Mouse (Mus musculus): Measurements from ENCODE around the gene Zc3h14. TPM values are rescaled to one million over a fixed set of nuclear protein-coding genes. Genes with fewer than 3 reads are reported as not detected.

The Zc3h14 gene
- polyA plus RNA-seq, 1 experiment from 2014 or later = 135 TPM

DNA sequence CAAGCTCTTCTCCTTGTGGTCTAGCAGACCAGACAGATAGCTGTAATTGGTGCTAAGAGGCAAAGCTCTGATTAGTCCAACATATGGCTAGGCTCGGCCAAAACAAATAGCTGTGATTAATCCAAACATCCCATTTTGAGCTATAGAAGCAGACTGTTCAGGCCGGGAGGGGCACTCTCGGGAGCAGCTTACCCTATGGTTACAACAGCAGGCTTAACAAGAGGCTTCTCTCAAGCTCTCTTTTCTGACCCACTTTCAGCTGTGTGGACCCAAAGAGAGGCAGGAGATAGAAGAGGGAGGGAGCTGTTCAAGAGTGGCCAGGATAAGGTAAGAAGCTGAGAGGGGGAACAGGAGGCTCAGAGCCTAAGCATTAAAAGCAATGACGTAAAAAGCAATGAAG, 1.1 kb upstream of the Zc3h14 start:
- Histone ChIP-seq H3K4me2 (no peak overlapping the region), H3K9me3 (no peaks in the 10 kb centered on the region), H3K9ac (no peak overlapping the region), H3K4me3 (no peak overlapping the region), H3K4me1 (peaks cover 22% of the 10 kb centered on the region), H3K27ac (no peak overlapping the region), H3K27me3 (no peaks in the 10 kb centered on the region), H3K36me3 (no peaks in the 10 kb centered on the region)
- 51% methylated on average over 4 of the region's 4 CpGs for WGBS
- ATAC-seq (ENCODE audit: insufficient number of reproducible peaks, insufficient read depth, low FRiP score, low TSS enrichment, low read depth) = no peak

DNA sequence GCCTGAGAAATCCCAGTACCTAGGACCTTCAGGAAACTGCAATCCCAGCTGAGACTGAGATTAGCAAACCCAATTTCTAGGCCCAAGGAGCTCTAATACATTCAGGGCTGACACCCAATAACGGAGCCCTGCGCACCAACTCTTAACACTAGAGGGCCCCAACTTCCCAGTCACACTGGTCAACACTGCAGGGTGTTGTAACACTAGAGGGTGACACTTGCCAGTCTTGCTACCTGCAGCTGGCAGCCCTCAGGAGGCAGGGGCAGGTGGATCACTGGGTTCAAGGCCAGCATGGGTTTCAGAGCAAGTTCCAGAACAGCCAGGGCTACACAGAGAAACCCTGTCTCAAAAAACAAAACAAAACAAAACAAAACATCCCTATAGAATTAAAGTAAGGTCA, 633 bp upstream of the Zc3h14 start:
- no peak overlapping the region for H3K9ac ChIP-seq
- no peak for ATAC-seq (ENCODE audit: insufficient number of reproducible peaks, insufficient read depth, low FRiP score, low TSS enrichment, low read depth)
- H3K4me1 ChIP-seq = peaks cover 24% of the 10 kb centered on the region
- H3K4me3 ChIP-seq = no peak overlapping the region
- no peaks in the 10 kb centered on the region for H3K9me3 ChIP-seq
- WGBS = 13% methylated on average over 2 of the region's 2 CpGs
- H3K27ac ChIP-seq = no peak overlapping the region
- no peaks in the 10 kb centered on the region for H3K36me3 ChIP-seq
- no peaks in the 10 kb centered on the region for H3K27me3 ChIP-seq
- no peak overlapping the region for H3K4me2 ChIP-seq

DNA sequence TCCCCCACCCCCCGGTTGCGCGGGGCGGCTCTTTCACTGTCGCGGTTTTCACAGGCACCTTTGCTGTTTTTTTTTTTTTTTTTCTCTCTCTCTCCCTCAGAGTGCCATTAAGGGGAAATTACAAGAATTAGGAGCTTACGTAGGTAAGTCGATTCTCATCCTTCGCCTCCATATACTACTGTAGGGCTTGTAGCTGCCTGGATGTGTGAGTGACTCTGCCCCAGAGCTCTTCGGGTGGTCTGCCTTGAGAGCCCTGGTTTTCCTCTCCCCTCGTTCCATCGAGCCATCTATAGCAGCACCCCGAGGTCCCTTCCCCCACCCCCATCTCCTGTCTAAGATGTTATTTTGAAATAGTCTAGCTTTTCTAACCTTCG, 603 bp downstream of the Zc3h14 start:
- H3K4me1 ChIP-seq = peaks cover 27% of the 10 kb centered on the region
- H3K4me2 ChIP-seq = peak overlapping the region; percentile 61
- under 1% methylated on average over 12 of the region's 14 CpGs for WGBS
- no peaks in the 10 kb centered on the region for H3K36me3 ChIP-seq
- H3K9me3 ChIP-seq = no peaks in the 10 kb centered on the region
- H3K27ac ChIP-seq = peak overlapping the region; percentile 92
- no peak for ATAC-seq (ENCODE audit: insufficient number of reproducible peaks, insufficient read depth, low FRiP score, low TSS enrichment, low read depth)
- no peaks in the 10 kb centered on the region for H3K27me3 ChIP-seq
- H3K4me3 ChIP-seq = peak overlapping the region; percentile 92
- peak overlapping the region; percentile 95 for H3K9ac ChIP-seq

DNA sequence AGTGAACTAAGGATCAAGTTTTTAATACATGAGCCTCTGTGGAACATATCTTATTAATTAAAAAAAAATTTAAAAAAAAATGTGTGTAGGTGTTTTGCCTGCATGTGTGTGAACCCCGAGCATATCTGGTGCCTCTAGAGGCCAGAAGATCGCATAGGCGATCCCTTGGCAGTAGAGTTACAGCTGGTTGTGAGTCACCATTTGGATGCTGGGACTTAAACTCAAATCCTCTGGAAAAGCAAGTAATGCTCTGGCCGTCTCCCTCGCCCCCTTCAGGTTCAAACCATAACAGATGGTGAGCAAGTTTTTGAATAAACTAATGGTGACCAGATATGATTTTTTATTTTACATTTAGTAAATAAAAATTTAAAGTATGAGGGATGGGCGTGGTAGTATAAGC, 10.9 kb downstream of the Zc3h14 start:
- ATAC-seq (ENCODE audit: insufficient number of reproducible peaks, insufficient read depth, low FRiP score, low TSS enrichment, low read depth) = no peak

DNA sequence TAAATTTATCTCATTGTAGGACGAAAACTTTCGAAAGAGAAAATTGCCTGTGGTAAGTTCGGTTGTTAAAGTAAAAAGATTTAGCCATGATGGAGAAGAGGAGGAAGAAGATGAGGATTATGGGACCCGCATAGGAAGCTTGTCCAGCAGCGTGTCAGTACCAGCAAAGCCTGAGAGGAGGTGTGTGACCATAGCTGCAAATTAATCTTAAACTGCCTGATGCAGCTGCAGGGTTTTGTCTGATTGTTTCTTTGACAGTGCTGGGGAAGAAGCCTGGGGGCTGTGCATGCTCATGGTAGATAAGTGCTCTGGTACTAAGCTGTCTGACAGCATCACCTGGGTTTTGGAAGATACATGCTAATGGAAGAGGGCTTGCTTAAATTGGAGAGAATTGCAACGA, 12.9 kb downstream of the Zc3h14 start:
- Histone ChIP-seq H3K4me1 (no peaks in the 10 kb centered on the region), H3K4me3 (no peak overlapping the region), H3K27me3 (no peaks in the 10 kb centered on the region), H3K27ac (no peak overlapping the region), H3K4me2 (no peak overlapping the region), H3K9me3 (no peaks in the 10 kb centered on the region), H3K9ac (no peak overlapping the region), H3K36me3 (peaks cover 75% of the 10 kb centered on the region)
- 92% methylated on average over 6 of the region's 6 CpGs for WGBS
- ATAC-seq (ENCODE audit: insufficient number of reproducible peaks, insufficient read depth, low FRiP score, low TSS enrichment, low read depth) = no peak

More for the DNA sequence above, 10.9 kb downstream of the Zc3h14 start:
- Histone ChIP-seq H3K4me3 (no peak overlapping the region), H3K4me1 (no peaks in the 10 kb centered on the region), H3K9ac (no peak overlapping the region), H3K9me3 (no peaks in the 10 kb centered on the region), H3K36me3 (peaks cover 74% of the 10 kb centered on the region), H3K27ac (no peak overlapping the region), H3K27me3 (no peaks in the 10 kb centered on the region), H3K4me2 (no peak overlapping the region)
- WGBS = 83% methylated on average over 6 of the region's 6 CpGs

DNA sequence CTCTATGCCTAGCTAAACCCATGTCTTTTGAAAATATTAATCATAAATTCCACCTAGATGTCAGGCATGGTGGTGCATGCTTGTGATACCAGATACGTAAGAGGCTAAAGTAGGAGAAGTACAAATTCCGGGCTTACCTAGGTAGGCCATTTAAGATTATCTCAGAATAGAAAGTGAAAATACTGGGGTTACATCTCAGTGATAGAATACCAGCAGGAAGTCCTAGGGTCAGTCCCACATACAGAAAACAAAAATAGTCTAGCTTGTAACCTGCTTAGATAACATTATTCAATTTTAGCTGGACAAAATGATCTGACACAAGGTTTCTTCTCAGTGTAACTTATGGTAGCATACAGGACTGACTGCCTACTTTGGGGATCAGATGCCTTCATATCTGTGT, 19.5 kb downstream of the Zc3h14 start:
- Histone ChIP-seq H3K4me3 (no peak overlapping the region), H3K27ac (no peak overlapping the region), H3K27me3 (no peaks in the 10 kb centered on the region), H3K9ac (no peak overlapping the region), H3K4me2 (no peak overlapping the region), H3K9me3 (no peaks in the 10 kb centered on the region), H3K4me1 (no peaks in the 10 kb centered on the region), H3K36me3 (peaks cover 89% of the 10 kb centered on the region)
- 95% methylated on average over 2 of the region's 2 CpGs for WGBS
- no peak for ATAC-seq (ENCODE audit: insufficient number of reproducible peaks, insufficient read depth, low FRiP score, low TSS enrichment, low read depth)

DNA sequence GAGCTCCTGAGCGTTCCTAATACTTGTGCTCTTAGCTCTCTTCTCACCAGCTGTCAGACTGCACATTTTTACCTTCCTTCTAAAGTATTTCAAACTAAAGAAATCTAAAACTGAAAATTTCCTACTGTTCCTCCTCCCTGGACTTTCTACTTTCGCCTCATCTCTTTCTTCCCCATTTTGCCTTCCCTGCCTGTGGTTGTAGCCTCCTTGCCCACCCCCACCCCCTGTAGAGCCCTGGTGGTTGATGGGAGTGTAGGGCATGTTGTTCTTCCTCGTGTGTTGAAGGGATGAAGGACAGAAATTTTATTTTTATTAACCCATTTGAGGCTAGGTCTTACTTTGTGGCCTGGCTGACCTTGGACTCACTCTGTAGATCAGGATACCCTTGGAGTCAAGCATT, 30.7 kb downstream of the Zc3h14 start:
- peaks cover 83% of the 10 kb centered on the region for H3K36me3 ChIP-seq
- no peaks in the 10 kb centered on the region for H3K9me3 ChIP-seq
- no peak overlapping the region for H3K27ac ChIP-seq
- ATAC-seq (ENCODE audit: insufficient number of reproducible peaks, insufficient read depth, low FRiP score, low TSS enrichment, low read depth) = no peak
- 78% methylated on average over 3 of the region's 3 CpGs for WGBS
- no peak overlapping the region for H3K4me2 ChIP-seq
- H3K27me3 ChIP-seq = no peaks in the 10 kb centered on the region
- H3K4me1 ChIP-seq = no peaks in the 10 kb centered on the region
- no peak overlapping the region for H3K9ac ChIP-seq
- no peak overlapping the region for H3K4me3 ChIP-seq

DNA sequence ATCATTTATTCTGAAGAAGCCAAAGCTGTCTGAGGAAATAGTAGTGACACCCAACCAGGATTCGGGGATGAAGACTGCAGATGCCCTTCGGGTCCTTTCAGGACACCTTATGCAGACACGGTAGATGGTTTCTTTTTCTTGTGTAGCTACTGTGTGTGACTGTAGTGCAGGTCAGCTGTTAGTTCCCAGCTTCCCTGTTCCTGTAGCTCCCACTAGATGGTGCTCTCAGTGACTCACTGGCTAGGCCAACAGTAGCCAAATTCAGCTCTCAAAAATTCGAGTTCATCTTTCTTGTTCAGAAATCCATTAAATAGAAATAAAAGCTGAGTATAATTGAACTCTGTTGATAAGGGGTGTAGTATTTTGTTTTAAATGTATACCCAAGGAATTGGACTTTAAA, 32.4 kb downstream of the Zc3h14 start:
- ATAC-seq (ENCODE audit: insufficient number of reproducible peaks, insufficient read depth, low FRiP score, low TSS enrichment, low read depth) = no peak
- Histone ChIP-seq H3K9me3 (no peaks in the 10 kb centered on the region), H3K36me3 (peaks cover 85% of the 10 kb centered on the region), H3K4me3 (no peak overlapping the region), H3K4me1 (no peaks in the 10 kb centered on the region), H3K27ac (no peak overlapping the region), H3K9ac (no peak overlapping the region), H3K4me2 (no peak overlapping the region), H3K27me3 (no peaks in the 10 kb centered on the region)
- 83% methylated on average over 4 of the region's 4 CpGs for WGBS

DNA sequence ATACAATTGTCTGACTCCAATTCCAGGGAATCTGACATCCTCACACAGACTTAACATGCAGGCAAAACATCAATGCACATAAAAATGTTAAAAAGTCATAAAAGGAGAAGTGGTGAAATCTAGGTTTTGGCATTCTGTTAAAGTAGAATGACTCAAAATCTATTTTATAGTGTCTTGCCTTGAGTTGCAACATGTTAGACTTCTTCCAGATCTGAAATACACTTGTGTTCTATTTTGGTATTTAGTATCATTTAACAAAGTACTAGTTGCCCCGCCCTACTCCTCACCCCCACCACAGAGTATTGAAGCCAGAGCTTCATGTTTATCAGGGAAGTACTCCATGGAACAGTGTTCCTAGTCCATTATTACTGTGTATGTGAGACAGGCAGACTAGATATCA, 37.5 kb downstream of the Zc3h14 start:
- no peak overlapping the region for H3K4me3 ChIP-seq
- no peak overlapping the region for H3K9ac ChIP-seq
- no peak overlapping the region for H3K4me2 ChIP-seq
- H3K36me3 ChIP-seq = peaks cover 80% of the 10 kb centered on the region
- 97% methylated on average over 1 of the region's 1 CpGs for WGBS
- H3K27ac ChIP-seq = no peak overlapping the region
- no peaks in the 10 kb centered on the region for H3K27me3 ChIP-seq
- ATAC-seq (ENCODE audit: insufficient number of reproducible peaks, insufficient read depth, low FRiP score, low TSS enrichment, low read depth) = no peak
- H3K9me3 ChIP-seq = no peaks in the 10 kb centered on the region
- no peaks in the 10 kb centered on the region for H3K4me1 ChIP-seq

DNA sequence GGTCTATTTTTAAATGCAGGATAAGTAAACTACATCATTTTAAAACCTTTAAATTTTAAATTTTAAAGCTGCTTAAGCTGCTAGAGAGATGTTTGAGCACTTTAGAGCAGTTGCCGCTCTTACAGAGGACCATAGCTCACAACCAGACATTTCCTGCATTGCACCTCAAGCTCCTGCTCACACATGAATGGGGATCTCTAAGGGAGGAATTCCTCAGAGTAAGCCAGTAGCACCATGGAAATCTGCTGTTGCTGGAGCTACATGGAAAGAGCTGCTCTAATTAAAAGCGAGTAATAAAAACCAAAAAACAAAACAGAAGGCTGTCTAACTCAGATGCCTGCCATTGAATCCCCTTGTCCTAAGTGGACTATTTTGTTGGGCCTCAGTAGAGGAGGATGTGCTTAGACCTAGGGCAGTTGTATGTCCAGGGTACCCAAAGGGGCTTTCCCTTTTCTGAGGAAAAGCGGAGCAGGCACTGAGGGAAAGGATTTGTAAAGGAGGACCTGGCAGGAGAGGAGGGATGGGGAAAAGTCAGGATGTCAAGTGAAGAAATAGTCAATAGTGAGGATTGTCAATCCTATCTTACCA, 49.1 kb downstream of the Zc3h14 start:
- Histone ChIP-seq H3K9me3 (no peaks in the 10 kb centered on the region), H3K4me3 (no peak overlapping the region), H3K4me2 (no peak overlapping the region), H3K27me3 (no peaks in the 10 kb centered on the region), H3K9ac (no peak overlapping the region), H3K36me3 (peaks cover 36% of the 10 kb centered on the region), H3K4me1 (no peaks in the 10 kb centered on the region), H3K27ac (no peak overlapping the region)
- ATAC-seq (ENCODE audit: insufficient number of reproducible peaks, insufficient read depth, low FRiP score, low TSS enrichment, low read depth) = no peak
- 93% methylated on average over 3 of the region's 3 CpGs for WGBS

DNA sequence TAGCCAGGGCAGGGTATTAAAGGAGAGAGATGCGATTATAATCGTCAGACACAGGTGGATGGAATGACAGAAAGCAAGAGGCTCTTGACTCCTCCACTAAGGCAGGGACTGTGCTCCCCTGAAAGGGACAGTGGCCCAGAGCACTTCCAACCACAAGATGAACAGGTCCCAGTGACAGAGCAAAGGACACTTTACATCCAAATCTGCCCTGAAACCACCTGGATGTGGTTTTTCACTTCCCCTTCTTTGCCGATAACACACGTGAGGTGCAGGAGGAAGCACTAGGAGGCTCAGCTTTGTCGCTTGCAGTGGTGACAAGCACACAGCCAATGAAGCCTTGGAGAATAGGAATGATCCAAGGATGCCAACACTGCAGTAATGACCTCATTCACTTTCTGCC, 53.6 kb downstream of the Zc3h14 start:
- Histone ChIP-seq H3K4me1 (no peaks in the 10 kb centered on the region), H3K9me3 (no peaks in the 10 kb centered on the region), H3K4me3 (no peak overlapping the region), H3K4me2 (no peak overlapping the region), H3K27me3 (no peaks in the 10 kb centered on the region), H3K9ac (no peak overlapping the region), H3K27ac (no peak overlapping the region), H3K36me3 (peaks cover 14% of the 10 kb centered on the region; the same call in 1 of the 2 replicates)
- WGBS = 86% methylated on average over 5 of the region's 5 CpGs
- ATAC-seq (ENCODE audit: insufficient number of reproducible peaks, insufficient read depth, low FRiP score, low TSS enrichment, low read depth) = no peak

DNA sequence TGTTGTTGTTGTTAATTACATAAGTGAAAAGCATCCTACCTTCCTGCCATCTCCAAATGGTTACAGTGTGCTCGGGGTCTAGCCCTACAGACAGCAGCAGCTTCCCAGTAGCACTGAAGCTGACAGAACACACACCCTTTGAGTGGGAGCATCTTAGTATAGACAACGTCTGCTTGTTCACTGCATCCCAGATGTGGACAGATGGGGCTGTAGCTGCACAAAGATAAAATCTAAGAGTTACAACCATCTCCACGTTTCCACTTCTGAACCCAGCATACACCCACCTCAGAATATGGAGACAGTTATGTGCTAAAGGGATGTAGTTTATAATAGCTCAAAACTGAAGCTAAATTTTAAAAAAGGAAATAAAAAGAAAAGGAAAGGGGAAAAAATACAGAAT, 55.5 kb downstream of the Zc3h14 start:
- H3K9ac ChIP-seq = no peak overlapping the region
- H3K4me3 ChIP-seq = no peak overlapping the region
- no peaks in the 10 kb centered on the region for H3K27me3 ChIP-seq
- no peak overlapping the region for H3K4me2 ChIP-seq
- ATAC-seq (ENCODE audit: insufficient number of reproducible peaks, insufficient read depth, low FRiP score, low TSS enrichment, low read depth) = no peak
- no peak overlapping the region for H3K27ac ChIP-seq
- H3K9me3 ChIP-seq = no peaks in the 10 kb centered on the region
- 58% methylated on average over 3 of the region's 3 CpGs for WGBS
- H3K36me3 ChIP-seq = 0 out of 2 replicates have a peak, but pooled peaks cover 7% of the 10 kb centered on the region
- H3K4me1 ChIP-seq = no peaks in the 10 kb centered on the region
